Mouse (Mus musculus): ENCODE measurements around the gene Tmem120b. TPM values are rescaled to one million over a fixed set of nuclear protein-coding genes. Genes with fewer than 3 reads are reported as not detected.

The Tmem120b gene
- polyA plus RNA-seq, 1 experiment, result 1.6 TPM

DNA sequence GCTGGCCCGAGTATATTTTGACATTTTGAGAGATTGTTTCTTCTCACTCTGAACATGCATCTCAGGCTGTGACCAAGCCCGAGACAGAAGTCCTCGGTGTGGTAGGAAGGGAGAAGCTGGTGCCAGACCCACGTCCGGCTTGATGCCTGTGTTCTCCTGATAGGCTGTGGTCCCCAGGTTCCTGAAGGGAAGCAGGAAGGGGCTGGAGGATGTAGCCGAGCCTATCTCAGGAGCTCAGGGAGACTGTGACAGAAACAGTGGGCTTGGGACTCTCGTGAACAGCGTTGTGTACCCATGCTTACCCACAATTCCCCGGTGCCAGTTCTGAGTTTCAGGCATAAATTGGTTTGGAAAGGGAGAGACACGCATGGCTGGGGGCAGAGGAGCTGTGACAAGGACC is 50.6 kb downstream of the Tmem120b start:
- no peaks in the 10 kb centered on the region for H3K27me3 ChIP-seq (ENCODE audit: control insufficient read depth, insufficient read depth, low read length)
- WGBS, result 81% methylated on average over 10 of the region's 10 CpGs
- TF ChIP-seq CTCF (IDR thresholded peaks at IDR 0.05; ENCODE audit: extremely low read depth, insufficient read length, insufficient replicate concordance, low read depth, low read length) (no peak), POLR2A (IDR thresholded peaks at IDR 0.05; ENCODE audit: low read depth, low read length) (no peak)

GRCm38 (mm10) chr5:123120624-123121215 is 52.5 kb downstream of the Tmem120b start:
- H3K4me3 ChIP-seq (ENCODE audit: low read depth, low read length), result no peak overlapping the region
- H3K4me1 ChIP-seq (ENCODE audit: control insufficient read depth, insufficient read depth, insufficient read length, low read length), result no peaks in the 10 kb centered on the region
- H3K36me3 ChIP-seq (ENCODE audit: control insufficient read depth, insufficient read depth, low read length), result peaks cover 18% of the 10 kb centered on the region
- WGBS, result 74% methylated on average over 7 of the region's 7 CpGs
- H3K27me3 ChIP-seq (ENCODE audit: control insufficient read depth, insufficient read depth, low read length), result no peaks in the 10 kb centered on the region
- TF ChIP-seq POLR2A (IDR thresholded peaks at IDR 0.05; ENCODE audit: low read depth, low read length) (no peak), CTCF (IDR thresholded peaks at IDR 0.05; ENCODE audit: extremely low read depth, insufficient read length, insufficient replicate concordance, low read depth, low read length) (no peak)
- H3K27ac ChIP-seq (ENCODE audit: insufficient read depth, low read depth, low read length), result no peak overlapping the region

More for the DNA sequence above, 50.6 kb downstream of the Tmem120b start:
- Histone ChIP-seq H3K4me3 (ENCODE audit: low read depth, low read length) (no peak overlapping the region), H3K27ac (ENCODE audit: insufficient read depth, low read depth, low read length) (no peak overlapping the region), H3K4me1 (ENCODE audit: control insufficient read depth, insufficient read depth, insufficient read length, low read length) (no peaks in the 10 kb centered on the region), H3K36me3 (ENCODE audit: control insufficient read depth, insufficient read depth, low read length) (peaks cover 18% of the 10 kb centered on the region)

GRCm38 (mm10) chr5:123122181-123122580 is 54.0 kb downstream of the Tmem120b start:
- Histone ChIP-seq H3K36me3 (ENCODE audit: control insufficient read depth, insufficient read depth, low read length) (peaks cover 18% of the 10 kb centered on the region), H3K27ac (ENCODE audit: insufficient read depth, low read depth, low read length) (no peak overlapping the region), H3K4me1 (ENCODE audit: control insufficient read depth, insufficient read depth, insufficient read length, low read length) (no peaks in the 10 kb centered on the region), H3K27me3 (ENCODE audit: control insufficient read depth, insufficient read depth, low read length) (no peaks in the 10 kb centered on the region), H3K4me3 (ENCODE audit: low read depth, low read length) (no peak overlapping the region)
- TF ChIP-seq POLR2A (IDR thresholded peaks at IDR 0.05; ENCODE audit: low read depth, low read length), result no peak
- peak; percentile 60; the same call in 1 of the 2 replicates for TF ChIP-seq CTCF (IDR thresholded peaks at IDR 0.05; ENCODE audit: extremely low read depth, insufficient read length, insufficient replicate concordance, low read depth, low read length)
- 96% methylated on average over 4 of the region's 4 CpGs for WGBS

DNA sequence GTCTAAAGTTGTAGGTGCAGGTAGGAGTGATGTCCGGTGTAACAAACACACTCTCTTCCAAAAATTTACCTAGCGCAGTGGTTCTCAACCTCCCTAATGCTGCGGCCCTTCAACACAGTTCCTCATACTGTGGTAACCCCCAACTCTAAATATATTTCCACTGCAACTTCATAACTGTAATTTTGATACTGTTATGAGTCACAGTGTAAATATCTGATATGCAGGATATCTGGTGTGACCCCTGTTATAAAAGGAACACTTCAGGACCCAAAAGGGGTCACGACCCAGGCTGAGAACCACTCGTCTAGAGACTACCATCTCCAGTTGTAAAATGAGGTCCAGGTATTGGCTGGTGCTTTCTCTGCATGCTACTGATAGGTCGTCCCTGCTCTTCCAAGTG is 56.9 kb downstream of the Tmem120b start:
- Histone ChIP-seq H3K27ac (ENCODE audit: insufficient read depth, low read depth, low read length) (no peak overlapping the region), H3K4me1 (ENCODE audit: control insufficient read depth, insufficient read depth, insufficient read length, low read length) (no peaks in the 10 kb centered on the region; the same call in 1 of the 2 replicates), H3K27me3 (ENCODE audit: control insufficient read depth, insufficient read depth, low read length) (no peaks in the 10 kb centered on the region), H3K36me3 (ENCODE audit: control insufficient read depth, insufficient read depth, low read length) (peaks cover 5% of the 10 kb centered on the region; the same call in 1 of the 2 replicates), H3K4me3 (ENCODE audit: low read depth, low read length) (no peak overlapping the region)
- TF ChIP-seq CTCF (IDR thresholded peaks at IDR 0.05; ENCODE audit: extremely low read depth, insufficient read length, insufficient replicate concordance, low read depth, low read length) (no peak), POLR2A (IDR thresholded peaks at IDR 0.05; ENCODE audit: low read depth, low read length) (no peak)
- WGBS, result 69% methylated on average over 6 of the region's 6 CpGs

GRCm38 (mm10) chr5:123125638-123126406 is 57.6 kb downstream of the Tmem120b start:
- TF ChIP-seq CTCF (IDR thresholded peaks at IDR 0.05; ENCODE audit: extremely low read depth, insufficient read length, insufficient replicate concordance, low read depth, low read length) (no peak), POLR2A (IDR thresholded peaks at IDR 0.05; ENCODE audit: low read depth, low read length) (no peak)
- 67% methylated on average over 18 of the region's 18 CpGs for WGBS
- no peak overlapping the region for H3K4me3 ChIP-seq (ENCODE audit: low read depth, low read length)

GRCm38 (mm10) chr5:123127031-123127430 is 58.8 kb downstream of the Tmem120b start:
- TF ChIP-seq POLR2A (IDR thresholded peaks at IDR 0.05; ENCODE audit: low read depth, low read length) (no peak), CTCF (IDR thresholded peaks at IDR 0.05; ENCODE audit: extremely low read depth, insufficient read length, insufficient replicate concordance, low read depth, low read length) (no peak)
- no peak overlapping the region for H3K4me3 ChIP-seq (ENCODE audit: low read depth, low read length)
- H3K27ac ChIP-seq (ENCODE audit: insufficient read depth, low read depth, low read length), result no peak overlapping the region
- no peaks in the 10 kb centered on the region for H3K27me3 ChIP-seq (ENCODE audit: control insufficient read depth, insufficient read depth, low read length)
- peaks cover 6% of the 10 kb centered on the region; the same call in 1 of the 2 replicates for H3K4me1 ChIP-seq (ENCODE audit: control insufficient read depth, insufficient read depth, insufficient read length, low read length)
- peaks cover 2% of the 10 kb centered on the region; the same call in 1 of the 2 replicates for H3K36me3 ChIP-seq (ENCODE audit: control insufficient read depth, insufficient read depth, low read length)
- WGBS, result 86% methylated on average over 6 of the region's 6 CpGs

More at GRCm38 (mm10) chr5:123125638-123126406, 57.6 kb downstream of the Tmem120b start:
- Histone ChIP-seq H3K27ac (ENCODE audit: insufficient read depth, low read depth, low read length) (peak overlapping the region; percentile 30), H3K27me3 (ENCODE audit: control insufficient read depth, insufficient read depth, low read length) (no peaks in the 10 kb centered on the region), H3K4me1 (ENCODE audit: control insufficient read depth, insufficient read depth, insufficient read length, low read length) (peaks cover 2% of the 10 kb centered on the region; the same call in 1 of the 2 replicates), H3K36me3 (ENCODE audit: control insufficient read depth, insufficient read depth, low read length) (peaks cover 2% of the 10 kb centered on the region; the same call in 1 of the 2 replicates)

Measured in small intestine, adult 2 months (tissue).